Mouse (Mus musculus) stomach, embryonic 14.5 days (tissue): ENCODE data around the gene Slco1b2. TPM values are rescaled to one million over a fixed set of nuclear protein-coding genes. Genes with fewer than 3 reads are reported as not detected.
"Not testable (repeated sequence)": the region's sequence is repeated elsewhere in the genome, so short reads cannot be mapped to it uniquely, and the experiment has no call there.

ENCODE experiments used
- ATAC-seq: fragments of 200-750 bp; cut with Nextera tagmentation; 2 replicates; pipeline ENCODE4 v1.8.0; 2017; ENCODE audit warnings: low read depth, moderate TSS enrichment; ENCODE audit not compliant: insufficient number of reproducible peaks, insufficient read depth, low FRiP score
- H3K27ac ChIP-seq: fragments of 300-500 bp; sonication (generic); 2 replicates; pipeline ENCODE4 v1.5.1; 2014; ENCODE audit warnings: mild to moderate bottlenecking, low read length, moderate library complexity, mixed read lengths
- H3K27me3 ChIP-seq: fragments of 300-500 bp; sonication (generic); 2 replicates; pipeline ENCODE4 v1.6.1; 2014; ENCODE audit warnings: low read length, control low read depth, mixed read lengths; ENCODE audit not compliant: control insufficient read depth, insufficient read depth
- H3K36me3 ChIP-seq: fragments of 300-500 bp; sonication (generic); 2 replicates; pipeline ENCODE4 v1.6.1; 2014; ENCODE audit warnings: mild to moderate bottlenecking, control low read depth, low read length, moderate library complexity, mixed read lengths; ENCODE audit not compliant: control insufficient read depth, insufficient read depth
- H3K4me1 ChIP-seq: fragments of 300-500 bp; sonication (generic); 2 replicates; pipeline ENCODE4 v1.6.1; 2014; ENCODE audit warnings: low read length, control low read depth, mixed read lengths; ENCODE audit not compliant: control insufficient read depth, insufficient read depth
- H3K4me2 ChIP-seq: fragments of 300-500 bp; sonication (generic); replicated peaks from 2 replicates; pipeline ENCODE4 v1.6.1; 2014; ENCODE audit warnings: low read depth, low read length, control low read depth
- H3K4me3 ChIP-seq: fragments of 300-500 bp; sonication (generic); 2 replicates; pipeline ENCODE4 v1.5.1; 2014; ENCODE audit warnings: low read depth, low read length, control low read depth
- H3K9ac ChIP-seq: fragments of 300-500 bp; sonication (generic); replicated peaks from 2 replicates; pipeline ENCODE4 v1.6.1; 2014; ENCODE audit warnings: low read depth, mild to moderate bottlenecking, control low read depth, low read length, moderate library complexity, mixed read lengths
- H3K9me3 ChIP-seq: fragments of 300-500 bp; sonication (generic); 2 replicates; pipeline ENCODE4 v1.6.1; 2016; ENCODE audit warnings: low read depth, low read length, control low read depth; ENCODE audit not compliant: control insufficient read depth
- WGBS: fragments of 180-500 bp; shearing (Covaris S2); extraction: QIAGEN DNeasy Blood & Tissue Kit; methylation state at CpG from one replicate; pipeline ENCODE4 v1.1.7; 2014; 5-methylcytosine and 5-hydroxymethylcytosine counted together
- polyA plus RNA-seq: library from polyadenylated mRNA; unstranded; fragments of >200 nt; fragmentation: Nextera tagmentation; extraction: Ambion mirVana; gene quantifications from 2 replicates; pipeline ENCODE4 v1.2.1, GENCODE M21; 2014

Slco1b2 gene
- not detected in 2 replicates for polyA plus RNA-seq

DNA sequence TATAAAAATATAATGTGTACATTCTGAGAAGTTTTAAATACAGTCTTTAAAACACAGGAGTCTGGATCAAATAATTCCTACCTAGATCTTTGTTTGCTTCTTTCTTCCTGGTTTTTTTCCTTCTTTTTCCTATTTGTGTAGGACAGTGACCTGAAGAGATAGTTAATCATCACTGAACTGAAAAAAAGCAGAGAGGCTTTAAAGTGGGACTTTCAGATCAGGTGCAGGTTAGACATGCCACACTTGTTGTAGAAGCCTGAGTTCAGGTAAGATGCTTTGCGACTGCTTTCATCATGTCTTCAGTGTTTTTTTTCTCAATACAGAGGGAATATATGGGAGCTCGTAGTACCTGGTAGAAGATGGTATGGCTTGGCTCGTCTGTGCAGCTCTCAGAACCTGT lies at the start of gene Slco1b2:
Gene Slco1b2, plus strand, starts transcription at position 228 of the 400 bp plus-strand sequence.
- Histone ChIP-seq H3K27ac (no peak within 1 kb of the TSS), H3K4me3 (no peak within 1 kb of the TSS), H3K27me3 (no peaks in the 10 kb centered on the region), H3K9ac (no peak within 1 kb of the TSS), H3K4me2 (no peak within 1 kb of the TSS), H3K36me3 (no peaks in the 10 kb centered on the region), H3K9me3 (no peaks in the 10 kb centered on the region), H3K4me1 (no peaks in the 10 kb centered on the region)
- 80% methylated on average over 3 of the region's 3 CpGs for WGBS
- ATAC-seq = no peak

DNA sequence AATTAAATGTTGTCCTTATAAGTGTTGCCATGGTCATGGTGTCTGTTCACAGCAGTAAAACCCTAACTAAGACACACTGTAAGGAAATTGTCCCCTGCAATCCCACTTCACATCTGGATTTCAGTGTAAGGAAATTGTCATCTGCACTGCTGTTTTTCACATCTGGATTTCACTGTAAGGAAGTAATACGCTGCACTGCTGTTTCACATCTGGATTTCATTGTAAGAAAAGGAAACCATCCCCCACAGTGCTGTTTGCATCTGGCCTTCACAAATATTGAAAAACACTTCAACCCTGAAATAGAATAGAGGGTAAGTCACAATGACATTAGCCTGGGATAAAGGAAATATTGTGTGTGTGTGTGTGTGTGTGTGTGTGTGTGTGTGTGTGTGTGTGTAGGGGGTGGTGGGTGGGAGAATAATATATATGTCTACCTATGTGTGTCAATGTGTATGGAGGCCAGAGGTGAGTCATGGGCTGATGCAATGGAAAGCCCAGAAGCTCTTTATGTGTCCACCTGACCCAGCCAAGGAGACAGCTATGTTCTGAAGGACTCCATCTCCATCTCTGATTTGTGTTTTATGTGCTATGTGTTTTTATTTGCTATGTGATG lies 44.4 kb upstream of the Slco1b2 start:
- H3K27me3 ChIP-seq = no peaks in the 10 kb centered on the region
- ATAC-seq = no peak
- no peak overlapping the region for H3K4me2 ChIP-seq
- H3K9ac ChIP-seq = no peak overlapping the region
- no peaks in the 10 kb centered on the region for H3K36me3 ChIP-seq
- WGBS = 80% methylated on average over 1 of the region's 1 CpGs
- no peak overlapping the region for H3K4me3 ChIP-seq
- H3K9me3 ChIP-seq = no peaks in the 10 kb centered on the region
- no peaks in the 10 kb centered on the region for H3K4me1 ChIP-seq
- no peak overlapping the region for H3K27ac ChIP-seq

DNA sequence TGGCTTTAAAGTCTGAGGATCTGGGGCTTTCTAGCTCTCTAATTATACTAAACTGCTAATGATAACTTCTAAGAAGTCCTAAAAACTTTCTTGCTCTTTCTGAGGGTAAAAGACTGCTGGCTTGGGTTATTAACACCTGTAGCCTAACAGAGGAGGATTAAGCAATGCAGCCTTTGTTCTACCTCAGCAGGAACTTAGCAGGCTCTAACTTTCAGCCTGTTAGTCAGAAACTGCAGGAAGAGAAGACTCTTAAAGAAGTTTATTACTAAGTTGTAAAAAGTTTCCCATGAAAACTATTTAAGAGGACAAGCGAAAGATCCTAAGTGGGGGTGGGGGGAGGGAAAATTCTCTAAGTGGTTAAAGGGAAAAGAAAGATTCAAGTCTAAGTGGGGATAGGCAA lies 39.3 kb upstream of the Slco1b2 start:
- H3K27ac ChIP-seq = no peak overlapping the region
- H3K27me3 ChIP-seq = no peaks in the 10 kb centered on the region
- no peak overlapping the region for H3K9ac ChIP-seq
- 49% methylated on average over 1 of the region's 1 CpGs for WGBS
- ATAC-seq = no peak
- no peak overlapping the region for H3K4me3 ChIP-seq
- no peaks in the 10 kb centered on the region for H3K36me3 ChIP-seq
- no peaks in the 10 kb centered on the region for H3K9me3 ChIP-seq
- H3K4me2 ChIP-seq = no peak overlapping the region
- no peaks in the 10 kb centered on the region for H3K4me1 ChIP-seq

DNA sequence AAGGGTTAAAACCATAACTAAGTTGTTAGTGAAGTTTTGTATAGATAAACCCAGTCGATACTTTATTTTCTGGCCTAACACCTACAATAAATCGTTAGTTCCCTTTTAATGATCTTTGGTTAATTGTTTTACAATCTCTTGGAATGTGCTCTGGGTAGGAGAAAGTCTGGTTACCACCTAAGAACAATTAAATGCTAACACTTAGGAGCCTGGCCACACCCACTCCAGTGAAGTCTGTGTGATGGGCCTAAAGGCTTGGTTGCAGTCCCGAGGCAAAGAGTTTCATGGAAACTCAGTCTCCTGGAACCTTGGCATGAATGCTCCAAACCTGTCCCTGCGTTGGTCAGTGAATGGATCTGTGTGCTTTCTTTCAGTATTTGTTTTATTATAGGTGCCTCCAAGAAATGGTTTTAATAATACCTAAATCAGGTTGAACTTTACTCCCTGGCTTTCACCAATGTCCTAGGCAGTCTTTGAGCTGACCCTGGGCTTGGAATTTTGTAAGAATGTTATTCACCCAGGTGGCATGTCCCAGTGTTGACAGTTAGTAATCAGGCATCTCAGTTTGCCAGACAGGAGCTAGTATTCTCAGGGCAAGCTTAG lies 38.6 kb upstream of the Slco1b2 start:
- not testable (repeated sequence) for H3K4me1 ChIP-seq, H3K9ac ChIP-seq, H3K4me3 ChIP-seq, H3K36me3 ChIP-seq, H3K9me3 ChIP-seq, H3K27ac ChIP-seq, H3K4me2 ChIP-seq, ATAC-seq, H3K27me3 ChIP-seq
- 39% methylated on average over 4 of the region's 4 CpGs for WGBS

DNA sequence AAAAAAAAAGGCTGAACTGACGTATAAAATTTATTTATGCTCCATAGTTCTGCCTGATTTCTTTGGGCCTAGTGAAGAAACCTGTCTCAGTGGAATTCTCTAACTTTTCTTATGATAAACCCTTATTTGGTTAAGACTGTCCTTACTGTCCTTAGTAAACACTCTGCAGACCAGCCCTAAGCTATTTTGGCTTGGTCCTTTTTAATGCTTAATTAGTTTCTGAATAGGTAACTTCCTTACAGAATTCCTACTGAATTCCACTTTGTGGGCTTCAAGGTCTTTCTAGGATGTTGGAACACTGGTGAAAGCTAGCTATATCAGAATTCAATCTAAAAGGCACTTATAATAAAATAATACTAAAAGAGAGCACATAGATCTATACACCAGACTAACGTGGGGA lies 33.2 kb upstream of the Slco1b2 start:
- ATAC-seq = no peak
- no peaks in the 10 kb centered on the region for H3K36me3 ChIP-seq
- 84% methylated on average over 2 of the region's 2 CpGs for WGBS

DNA sequence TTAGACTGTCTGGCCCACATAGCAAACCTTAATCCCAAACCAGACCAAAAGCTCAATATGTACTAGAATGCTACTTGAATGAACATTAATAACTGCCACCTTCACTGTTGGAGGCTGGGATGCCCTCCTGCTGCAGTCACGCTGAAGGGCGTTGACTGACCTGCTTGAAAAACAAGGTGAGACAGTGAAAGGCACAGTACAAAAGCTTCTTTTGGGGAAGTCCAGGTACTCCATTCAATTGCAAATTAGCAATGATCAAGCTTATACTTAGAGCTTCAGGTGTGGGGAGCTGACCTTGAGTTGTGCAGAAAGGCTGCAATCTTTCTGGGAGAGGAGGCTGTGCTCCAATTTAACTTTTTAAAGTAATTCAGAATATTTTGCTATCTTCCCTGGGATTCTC lies 32.3 kb upstream of the Slco1b2 start:
- H3K36me3 ChIP-seq = no peaks in the 10 kb centered on the region
- no peak for ATAC-seq
- H3K9me3 ChIP-seq = peaks cover 6% of the 10 kb centered on the region; the same call in 1 of the 2 replicates
- no peaks in the 10 kb centered on the region for H3K27me3 ChIP-seq
- H3K4me2 ChIP-seq = no peak overlapping the region
- no peak overlapping the region for H3K9ac ChIP-seq
- H3K4me1 ChIP-seq = no peaks in the 10 kb centered on the region
- WGBS = 96% methylated on average over 2 of the region's 2 CpGs
- no peak overlapping the region for H3K4me3 ChIP-seq
- no peak overlapping the region for H3K27ac ChIP-seq

More for the DNA sequence above, 33.2 kb upstream of the Slco1b2 start:
- Histone ChIP-seq H3K27me3 (no peaks in the 10 kb centered on the region), H3K4me2 (no peak overlapping the region), H3K9ac (no peak overlapping the region), H3K9me3 (peaks cover 6% of the 10 kb centered on the region; the same call in 1 of the 2 replicates), H3K4me1 (no peaks in the 10 kb centered on the region), H3K27ac (no peak overlapping the region), H3K4me3 (no peak overlapping the region)

DNA sequence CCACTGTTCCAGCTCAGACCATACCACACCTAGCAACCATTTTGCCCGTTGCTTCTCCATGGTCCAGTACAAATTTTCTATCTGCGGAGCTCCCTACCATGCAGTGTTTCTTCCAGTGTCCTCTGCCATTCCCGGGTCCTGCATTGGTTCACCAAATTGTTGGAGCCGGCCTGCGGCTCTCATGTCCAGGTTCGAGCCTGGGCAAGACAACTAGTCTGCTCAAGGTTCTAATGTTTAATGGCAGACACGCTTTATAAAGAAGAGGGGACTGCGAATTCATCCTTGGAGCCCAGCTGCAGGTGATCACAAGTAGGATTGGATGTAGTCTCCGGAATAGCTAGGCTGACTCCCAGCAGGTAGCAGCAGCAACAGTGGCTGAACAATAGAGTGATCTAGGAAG lies 28.4 kb upstream of the Slco1b2 start:
- Histone ChIP-seq H3K27me3 (no peaks in the 10 kb centered on the region), H3K9me3 (peaks cover 6% of the 10 kb centered on the region; the same call in 1 of the 2 replicates), H3K4me1 (no peaks in the 10 kb centered on the region), H3K4me2 (no peak overlapping the region), H3K27ac (no peak overlapping the region), H3K4me3 (no peak overlapping the region), H3K9ac (no peak overlapping the region), H3K36me3 (no peaks in the 10 kb centered on the region)
- WGBS = 70% methylated on average over 9 of the region's 9 CpGs
- ATAC-seq = no peak

DNA sequence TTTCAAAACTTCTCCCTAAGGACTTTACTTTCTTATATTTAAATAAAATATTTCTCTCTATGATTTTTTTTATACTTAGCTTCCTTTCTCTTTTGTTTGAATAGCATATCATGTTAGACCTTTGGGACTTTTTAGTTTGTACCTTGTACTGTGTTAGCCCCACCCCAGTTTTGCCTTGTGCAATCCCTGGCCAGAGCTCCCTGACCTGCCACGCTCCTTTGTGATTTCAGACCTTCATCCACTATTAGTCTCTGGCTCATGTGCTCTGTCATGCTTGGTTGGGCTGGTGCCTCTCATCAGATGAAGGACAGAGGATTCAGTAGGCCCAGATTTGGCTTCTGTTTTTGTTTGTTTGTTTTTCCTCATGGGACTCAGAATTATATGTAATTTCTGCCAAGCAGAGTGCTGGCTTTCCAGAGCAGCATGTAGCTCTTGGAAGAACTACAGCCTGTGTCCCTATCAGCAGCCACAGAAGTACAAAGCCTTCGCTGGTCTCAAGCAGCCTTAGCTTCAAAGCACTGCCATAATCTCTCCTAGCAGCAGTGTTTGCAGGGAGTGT lies 18.5 kb upstream of the Slco1b2 start:
- 67% methylated on average over 2 of the region's 2 CpGs for WGBS
- H3K27me3 ChIP-seq = no peaks in the 10 kb centered on the region
- no peak for ATAC-seq
- H3K4me3 ChIP-seq = no peak overlapping the region
- no peaks in the 10 kb centered on the region for H3K4me1 ChIP-seq
- H3K36me3 ChIP-seq = no peaks in the 10 kb centered on the region
- H3K27ac ChIP-seq = no peak overlapping the region
- H3K9ac ChIP-seq = no peak overlapping the region
- no peaks in the 10 kb centered on the region for H3K9me3 ChIP-seq
- no peak overlapping the region for H3K4me2 ChIP-seq
